Comparison of ENCODE assay signal across 21 mouse cellular contexts in the genomic region with DNA sequence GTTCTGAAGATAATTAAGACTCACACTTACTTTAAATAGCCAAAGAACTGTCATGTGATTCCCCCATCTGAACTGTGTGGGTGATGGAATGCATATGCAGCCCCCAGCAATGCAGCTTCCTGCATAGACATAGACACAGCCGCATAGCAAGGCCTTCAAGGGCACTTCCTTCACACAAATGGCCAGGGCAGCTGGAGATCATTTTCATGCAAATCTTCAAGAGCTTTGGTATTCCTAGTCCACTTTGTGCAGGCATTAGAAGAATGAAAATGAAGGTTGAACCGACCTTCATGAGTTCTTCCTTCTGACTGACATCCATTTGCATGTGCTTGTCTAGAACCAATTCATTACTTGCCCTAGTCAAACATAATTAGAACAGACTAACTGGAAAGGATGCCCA.
"Had no signal": no experiment of that assay in that cellular context is flagged by ENCODE, and none has a peak within 500 bp of the region (broad histone marks: within the 10 kb centered on the region; RNA-seq: fewer than 3 reads in every experiment).

No protein-coding gene starts in this region.

- DNase-seq: liver, postnatal 0 days; lung, postnatal 14 days; lung, postnatal 36 days; retina, postnatal 1 day; right cerebral cortex, adult 18-20 months; right cerebral cortex, postnatal 25 days; right cerebral cortex, postnatal 4 days; spleen, adult 18-20 months; thymus, adult 18-20 months; thymus, postnatal 14 days; thymus, postnatal 36 days had no signal

- H3K27ac ChIP-seq: lung, embryonic 15.5 days; macrophage; midbrain, embryonic 13.5 days; midbrain, embryonic 15.5 days; neural tube, embryonic 13.5 days; neural tube, embryonic 15.5 days had no signal

- H3K9ac ChIP-seq: liver, postnatal 0 days; lung, embryonic 15.5 days; midbrain, embryonic 13.5 days; midbrain, embryonic 15.5 days; neural tube, embryonic 13.5 days; neural tube, embryonic 15.5 days had no signal

- H3K4me3 ChIP-seq: lung, embryonic 15.5 days; megakaryocyte, embryonic 14.5 days; midbrain, embryonic 13.5 days; midbrain, embryonic 15.5 days; myocyte; neural tube, embryonic 13.5 days; neural tube, embryonic 15.5 days had no signal

- H3K27me3 ChIP-seq: lung, embryonic 15.5 days; megakaryocyte, embryonic 14.5 days; midbrain, embryonic 13.5 days; midbrain, embryonic 15.5 days; neural tube, embryonic 13.5 days; neural tube, embryonic 15.5 days had no signal

- ATAC-seq: liver, postnatal 0 days; lung, postnatal 0 days; midbrain, embryonic 13.5 days; midbrain, embryonic 15.5 days had no signal

- H3K4me1 ChIP-seq: megakaryocyte, embryonic 14.5 days; midbrain, embryonic 13.5 days; midbrain, embryonic 15.5 days; neural tube, embryonic 15.5 days had no signal

- H3K9me3 ChIP-seq: lung, embryonic 15.5 days; midbrain, embryonic 13.5 days; midbrain, embryonic 15.5 days; neural tube, embryonic 13.5 days; neural tube, embryonic 15.5 days had no signal

- H3K4me2 ChIP-seq: lung, embryonic 15.5 days; midbrain, embryonic 11.5 days; midbrain, embryonic 13.5 days; midbrain, embryonic 15.5 days; neural tube, embryonic 13.5 days; neural tube, embryonic 15.5 days had no signal

- H3K36me3 ChIP-seq: lung, embryonic 15.5 days; midbrain, embryonic 13.5 days; midbrain, embryonic 15.5 days; neural tube, embryonic 13.5 days; neural tube, embryonic 15.5 days had no signal
